Mouse (Mus musculus): ENCODE measurements around the gene Tgfbr2. TPM values are rescaled to one million over a fixed set of nuclear protein-coding genes. Genes with fewer than 3 reads are reported as not detected.

Gene Tgfbr2
- polyA plus RNA-seq, 1 experiment = 48.4 TPM

DNA sequence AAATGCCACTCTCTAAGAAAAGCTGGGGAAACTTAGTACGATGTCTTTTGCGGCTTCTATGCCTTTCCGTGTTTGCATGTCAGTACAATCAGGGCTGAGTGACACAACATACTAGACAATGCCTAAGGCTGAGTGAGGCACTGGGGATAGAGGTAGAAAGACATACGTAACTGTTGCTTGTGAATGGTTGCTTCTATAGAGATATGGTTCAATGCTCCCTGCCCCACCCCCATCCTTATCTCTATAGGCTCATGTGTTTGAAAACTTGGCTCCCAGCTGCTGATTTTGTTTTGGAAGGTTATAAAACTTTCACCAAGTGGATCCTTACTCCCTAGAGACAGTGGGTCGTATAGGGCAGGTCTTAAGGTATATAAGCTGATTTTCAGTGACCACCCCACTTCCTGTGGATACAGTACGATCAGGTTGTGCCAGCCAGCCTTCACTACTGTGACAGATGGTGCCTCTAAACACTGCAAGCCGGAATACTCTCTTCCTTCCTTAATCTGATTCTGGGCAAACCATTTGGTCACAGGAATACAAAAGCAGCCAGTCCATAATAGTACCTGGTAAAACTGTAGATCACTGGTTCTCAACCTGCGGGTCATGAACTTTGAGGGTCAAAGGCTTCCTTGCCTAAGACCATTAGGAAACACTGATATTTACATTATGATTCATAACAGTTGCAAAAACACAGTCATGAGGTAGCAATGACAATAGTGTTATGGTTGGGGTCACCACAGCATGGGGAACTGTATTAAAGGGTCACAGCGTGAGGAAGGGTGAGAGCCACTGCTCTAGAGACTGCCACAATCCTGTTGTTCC lies 63.8 kb downstream of the Tgfbr2 start:
- Histone ChIP-seq H3K79me2 (ENCODE audit: control insufficient read depth, insufficient read depth) (no peaks in the 10 kb centered on the region), H3K4me3 (no peak overlapping the region), H3K27me3 (ENCODE audit: control insufficient read depth, insufficient read depth, insufficient read length) (no peaks in the 10 kb centered on the region), H3ac (ENCODE audit: control insufficient read depth, insufficient read length) (no peak overlapping the region), H3K4me2 (ENCODE audit: low read depth) (no peak overlapping the region), H3K36me3 (ENCODE audit: control insufficient read depth, insufficient read depth) (peaks cover 41% of the 10 kb centered on the region)
- TF ChIP-seq MYOD1 (IDR thresholded peaks at IDR 0.05; ENCODE audit: control insufficient read depth in 1 of 3, insufficient read length in 2 of 3, low read depth in 2 of 3) = no peak
- TF ChIP-seq CEBPB (IDR thresholded peaks at IDR 0.05; ENCODE audit: insufficient read depth, poor library complexity, severe bottlenecking) = no peak
- no peak for TF ChIP-seq SRF (IDR thresholded peaks at IDR 0.05; ENCODE audit: control insufficient read depth, insufficient read length, low read depth)
- TF ChIP-seq POLR2A (IDR thresholded peaks at IDR 0.05; ENCODE audit: insufficient read length, low read depth) = no peak
- TF ChIP-seq POLR2AphosphoS2 (IDR thresholded peaks at IDR 0.05; ENCODE audit: insufficient read length, low read depth) = no peak
- TF ChIP-seq USF1 (IDR thresholded peaks at IDR 0.05; ENCODE audit: low read depth) = no peak
- no peak for TF ChIP-seq MAX (IDR thresholded peaks at IDR 0.05; ENCODE audit: low read depth)
- TF ChIP-seq E2F4 (IDR thresholded peaks at IDR 0.05; ENCODE audit: insufficient read depth) = no peak
- no peak for TF ChIP-seq REST (IDR thresholded peaks at IDR 0.05; ENCODE audit: insufficient read depth, insufficient read length)
- TF ChIP-seq MYOG (IDR thresholded peaks at IDR 0.05; ENCODE audit: control insufficient read depth in 1 of 3, insufficient read depth in 1 of 3, insufficient read length in 2 of 3, low read depth in 2 of 3) = no peak
- no peak for TF ChIP-seq TCF3 (IDR thresholded peaks at IDR 0.05; ENCODE audit: insufficient read length, low read depth)
- TF ChIP-seq TCF12 (IDR thresholded peaks at IDR 0.05; ENCODE audit: insufficient read depth, poor library complexity, severe bottlenecking) = no peak

GRCm38 (mm10) chr9:116108729-116109128 lies 66.4 kb downstream of the Tgfbr2 start:
- Histone ChIP-seq H3ac (ENCODE audit: control insufficient read depth, insufficient read length) (no peak overlapping the region), H3K4me2 (ENCODE audit: low read depth) (no peak overlapping the region), H3K79me2 (ENCODE audit: control insufficient read depth, insufficient read depth) (no peaks in the 10 kb centered on the region), H3K27me3 (ENCODE audit: control insufficient read depth, insufficient read depth, insufficient read length) (no peaks in the 10 kb centered on the region), H3K4me3 (no peak overlapping the region), H3K36me3 (ENCODE audit: control insufficient read depth, insufficient read depth) (peaks cover 50% of the 10 kb centered on the region)
- TF ChIP-seq POLR2A (IDR thresholded peaks at IDR 0.05; ENCODE audit: insufficient read length, low read depth) = no peak
- no peak for TF ChIP-seq TCF3 (IDR thresholded peaks at IDR 0.05; ENCODE audit: insufficient read length, low read depth)
- TF ChIP-seq MYOD1 (IDR thresholded peaks at IDR 0.05; ENCODE audit: control insufficient read depth in 1 of 3, insufficient read length in 2 of 3, low read depth in 2 of 3) = no peak
- no peak for TF ChIP-seq SRF (IDR thresholded peaks at IDR 0.05; ENCODE audit: control insufficient read depth, insufficient read length, low read depth)
- no peak for TF ChIP-seq E2F4 (IDR thresholded peaks at IDR 0.05; ENCODE audit: insufficient read depth)
- no peak for TF ChIP-seq CEBPB (IDR thresholded peaks at IDR 0.05; ENCODE audit: insufficient read depth, poor library complexity, severe bottlenecking)
- TF ChIP-seq REST (IDR thresholded peaks at IDR 0.05; ENCODE audit: insufficient read depth, insufficient read length) = no peak
- no peak for TF ChIP-seq MAX (IDR thresholded peaks at IDR 0.05; ENCODE audit: low read depth)
- TF ChIP-seq POLR2AphosphoS2 (IDR thresholded peaks at IDR 0.05; ENCODE audit: insufficient read length, low read depth) = no peak
- TF ChIP-seq TCF12 (IDR thresholded peaks at IDR 0.05; ENCODE audit: insufficient read depth, poor library complexity, severe bottlenecking) = no peak
- no peak for TF ChIP-seq MYOG (IDR thresholded peaks at IDR 0.05; ENCODE audit: control insufficient read depth in 1 of 3, insufficient read depth in 1 of 3, insufficient read length in 2 of 3, low read depth in 2 of 3)
- no peak for TF ChIP-seq USF1 (IDR thresholded peaks at IDR 0.05; ENCODE audit: low read depth)

- no peaks in the 10 kb centered on the region for H3K79me2 ChIP-seq (ENCODE audit: control insufficient read depth, insufficient read depth)
- no peak overlapping the region for H3K4me3 ChIP-seq
- TF ChIP-seq CEBPB (IDR thresholded peaks at IDR 0.05; ENCODE audit: insufficient read depth, poor library complexity, severe bottlenecking) = no peak
- no peak for TF ChIP-seq POLR2AphosphoS2 (IDR thresholded peaks at IDR 0.05; ENCODE audit: insufficient read length, low read depth)
- TF ChIP-seq USF1 (IDR thresholded peaks at IDR 0.05; ENCODE audit: low read depth) = no peak
- no peak for TF ChIP-seq MYOD1 (IDR thresholded peaks at IDR 0.05; ENCODE audit: control insufficient read depth in 1 of 3, insufficient read length in 2 of 3, low read depth in 2 of 3)
- no peak for TF ChIP-seq TCF3 (IDR thresholded peaks at IDR 0.05; ENCODE audit: insufficient read length, low read depth)
- TF ChIP-seq E2F4 (IDR thresholded peaks at IDR 0.05; ENCODE audit: insufficient read depth) = no peak
- TF ChIP-seq POLR2A (IDR thresholded peaks at IDR 0.05; ENCODE audit: insufficient read length, low read depth) = no peak
- TF ChIP-seq REST (IDR thresholded peaks at IDR 0.05; ENCODE audit: insufficient read depth, insufficient read length) = no peak
- TF ChIP-seq MAX (IDR thresholded peaks at IDR 0.05; ENCODE audit: low read depth) = no peak
- no peak for TF ChIP-seq SRF (IDR thresholded peaks at IDR 0.05; ENCODE audit: control insufficient read depth, insufficient read length, low read depth)
- no peak for TF ChIP-seq MYOG (IDR thresholded peaks at IDR 0.05; ENCODE audit: control insufficient read depth in 1 of 3, insufficient read depth in 1 of 3, insufficient read length in 2 of 3, low read depth in 2 of 3)
- TF ChIP-seq TCF12 (IDR thresholded peaks at IDR 0.05; ENCODE audit: insufficient read depth, poor library complexity, severe bottlenecking) = no peak
Measured at GRCm38 (mm10) chr9:116104770-116105169, 70.4 kb downstream of the Tgfbr2 start.

GRCm38 (mm10) chr9:116101842-116102241 lies 73.3 kb downstream of the Tgfbr2 start:
- Histone ChIP-seq H3K36me3 (ENCODE audit: control insufficient read depth, insufficient read depth) (peaks cover 40% of the 10 kb centered on the region), H3K79me2 (ENCODE audit: control insufficient read depth, insufficient read depth) (no peaks in the 10 kb centered on the region), H3K27me3 (ENCODE audit: control insufficient read depth, insufficient read depth, insufficient read length) (no peaks in the 10 kb centered on the region), H3K4me2 (ENCODE audit: low read depth) (no peak overlapping the region), H3K4me3 (no peak overlapping the region), H3ac (ENCODE audit: control insufficient read depth, insufficient read length) (no peak overlapping the region)
- no peak for TF ChIP-seq TCF12 (IDR thresholded peaks at IDR 0.05; ENCODE audit: insufficient read depth, poor library complexity, severe bottlenecking)
- no peak for TF ChIP-seq TCF3 (IDR thresholded peaks at IDR 0.05; ENCODE audit: insufficient read length, low read depth)
- no peak for TF ChIP-seq SRF (IDR thresholded peaks at IDR 0.05; ENCODE audit: control insufficient read depth, insufficient read length, low read depth)
- no peak for TF ChIP-seq POLR2AphosphoS2 (IDR thresholded peaks at IDR 0.05; ENCODE audit: insufficient read length, low read depth)
- TF ChIP-seq MAX (IDR thresholded peaks at IDR 0.05; ENCODE audit: low read depth) = no peak
- no peak for TF ChIP-seq MYOG (IDR thresholded peaks at IDR 0.05; ENCODE audit: control insufficient read depth in 1 of 3, insufficient read depth in 1 of 3, insufficient read length in 2 of 3, low read depth in 2 of 3)
- no peak for TF ChIP-seq USF1 (IDR thresholded peaks at IDR 0.05; ENCODE audit: low read depth)
- no peak for TF ChIP-seq MYOD1 (IDR thresholded peaks at IDR 0.05; ENCODE audit: control insufficient read depth in 1 of 3, insufficient read length in 2 of 3, low read depth in 2 of 3)

More at GRCm38 (mm10) chr9:116104770-116105169, 70.4 kb downstream of the Tgfbr2 start:
- H3K36me3 ChIP-seq (ENCODE audit: control insufficient read depth, insufficient read depth) = peaks cover 60% of the 10 kb centered on the region
- no peak overlapping the region for H3ac ChIP-seq (ENCODE audit: control insufficient read depth, insufficient read length)
- no peaks in the 10 kb centered on the region for H3K27me3 ChIP-seq (ENCODE audit: control insufficient read depth, insufficient read depth, insufficient read length)
- no peak overlapping the region for H3K4me2 ChIP-seq (ENCODE audit: low read depth)
